Mouse (Mus musculus): ENCODE data around the gene Cnih3.

The Cnih3 gene

DNA sequence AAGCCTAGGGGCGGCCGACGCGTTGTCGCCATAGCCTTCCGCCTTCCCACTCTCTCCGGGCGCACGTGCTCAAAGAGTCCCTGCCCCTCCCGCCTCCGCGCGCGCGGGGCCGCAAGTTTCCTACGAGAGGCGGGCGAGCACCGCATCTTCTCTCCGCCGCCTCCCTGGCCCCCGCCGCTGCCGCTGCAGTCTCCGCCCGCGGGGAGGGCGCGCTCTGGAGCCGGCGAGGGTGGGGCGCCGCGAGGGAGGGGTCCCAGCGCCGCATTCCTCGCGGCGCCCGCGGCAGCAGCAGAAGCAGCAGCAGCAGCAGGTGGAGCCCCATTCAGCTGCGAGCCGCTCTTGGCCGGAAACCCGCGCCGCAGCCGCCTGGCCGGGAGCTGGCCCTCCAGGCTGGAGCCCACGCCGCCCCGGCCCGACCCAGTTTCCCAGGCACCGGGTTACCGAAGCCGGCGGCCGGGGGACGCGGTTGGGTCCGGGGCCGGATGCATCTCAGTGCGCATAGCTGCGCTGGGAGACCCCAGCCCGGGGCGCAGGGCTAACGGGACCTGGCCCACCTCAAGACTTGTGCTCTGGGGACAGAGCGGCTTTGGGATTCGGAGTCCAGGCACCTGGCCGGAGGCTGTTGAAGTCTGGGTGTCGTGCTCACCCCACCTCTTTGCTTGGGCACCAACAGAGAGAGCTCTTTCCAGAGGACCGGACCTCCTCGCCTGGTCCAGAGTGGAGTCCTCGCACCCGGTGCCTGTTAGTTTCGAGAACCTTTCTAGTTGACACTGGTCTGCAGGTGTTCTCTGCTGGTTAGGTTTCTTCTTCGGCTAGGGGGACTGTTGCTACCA lies at the start of gene Cnih3:
Gene Cnih3, plus strand, starts transcription at position 262 of the 833 bp plus-strand sequence.
- DNase-seq (ENCODE audit: low spot score): no peak

- no peak for DNase-seq (ENCODE audit: low spot score)
Measured at GRCm38 (mm10) chr1:181307981-181308380, 44.4 kb upstream of the Cnih3 start.

DNA sequence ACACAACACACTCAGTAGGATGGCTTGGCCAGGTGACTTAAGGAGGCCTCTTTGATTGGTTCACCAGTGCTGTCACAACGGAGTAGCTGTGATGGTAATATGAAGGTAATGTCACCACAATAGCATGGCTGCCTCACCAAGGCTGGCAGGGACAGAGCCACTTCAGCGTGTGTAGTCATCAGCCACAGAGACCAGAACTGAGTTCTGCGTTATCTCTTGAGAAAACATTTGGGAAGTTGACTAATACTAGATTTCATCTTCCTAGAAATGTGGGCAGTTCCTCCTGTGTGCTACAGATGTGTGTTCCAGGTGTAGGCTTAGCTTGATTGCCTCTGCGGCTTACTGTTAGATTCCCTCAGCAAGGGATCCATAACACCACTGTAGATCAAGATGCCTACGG lies 41.7 kb upstream of the Cnih3 start:
- no peak for DNase-seq (ENCODE audit: low spot score)

- DNase-seq (ENCODE audit: low spot score): no peak
Measured at GRCm38 (mm10) chr1:181312115-181313045, 40.0 kb upstream of the Cnih3 start.

GRCm38 (mm10) chr1:181313046-181313415 lies 39.4 kb upstream of the Cnih3 start:
- no peak for DNase-seq (ENCODE audit: low spot score)

DNA sequence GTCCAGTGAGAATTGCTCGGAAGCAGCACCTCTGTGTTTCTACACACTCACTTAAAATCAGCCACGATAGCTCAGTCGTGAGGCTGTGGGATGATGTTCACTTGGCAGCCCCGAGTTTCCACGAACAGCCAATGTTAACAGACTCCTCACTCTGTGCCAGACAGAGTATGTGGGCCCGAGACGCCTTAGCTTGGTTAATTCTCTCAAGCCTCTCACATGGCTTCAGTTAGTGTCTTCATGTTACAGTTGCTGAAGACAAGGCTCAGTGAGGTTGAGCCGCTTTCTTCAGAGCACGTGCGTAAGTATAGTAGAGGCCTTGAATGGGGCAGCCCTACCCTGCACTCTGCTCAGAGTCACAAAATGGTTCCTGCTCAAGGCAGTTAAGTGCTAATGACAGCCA lies 38.1 kb upstream of the Cnih3 start:
- DNase-seq (ENCODE audit: low spot score): no peak

DNA sequence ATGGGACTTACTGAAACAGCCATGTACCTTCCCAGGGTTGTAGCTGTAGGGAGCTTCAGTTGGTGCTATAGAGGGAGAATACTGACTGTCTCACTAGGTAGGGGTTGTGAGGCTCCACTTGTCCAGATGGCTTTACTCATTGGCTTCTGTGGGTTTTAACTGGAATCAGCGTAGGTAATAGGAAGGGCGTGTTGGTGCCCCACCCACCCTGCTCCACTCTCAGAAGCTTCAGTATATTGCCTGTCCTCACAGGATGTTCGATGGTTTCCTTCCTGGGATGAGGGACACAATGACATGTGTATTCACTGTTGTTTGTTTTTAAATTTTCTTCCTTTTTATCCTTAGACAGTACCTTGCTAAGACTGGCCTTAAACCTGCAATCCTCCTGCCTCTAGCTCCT lies 37.1 kb upstream of the Cnih3 start:
- no peak for DNase-seq (ENCODE audit: low spot score)

GRCm38 (mm10) chr1:181316571-181316970 lies 35.9 kb upstream of the Cnih3 start:
- no peak for DNase-seq (ENCODE audit: low spot score)

- no peak for DNase-seq (ENCODE audit: low spot score)
Measured at GRCm38 (mm10) chr1:181319466-181319865, 33.0 kb upstream of the Cnih3 start.

DNA sequence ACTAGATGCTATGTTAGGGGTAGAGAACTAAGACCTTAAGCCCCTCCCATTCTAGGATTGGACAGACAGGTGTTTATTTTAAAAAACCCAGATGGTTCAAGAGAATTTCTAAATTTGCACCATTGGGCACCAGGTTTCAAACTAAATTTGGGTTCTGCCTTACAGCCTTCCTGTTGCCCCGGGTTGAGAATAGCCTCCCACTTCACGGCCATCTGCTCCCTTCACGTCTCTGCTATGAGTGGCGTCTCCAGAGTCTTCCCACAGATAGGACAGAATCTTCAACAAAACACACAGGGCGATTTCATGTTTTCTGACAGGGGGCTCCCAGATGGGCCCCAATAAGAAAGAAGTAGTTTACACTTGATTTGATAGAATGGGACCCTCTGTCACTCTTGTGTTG lies 31.3 kb upstream of the Cnih3 start:
- DNase-seq (ENCODE audit: low spot score): no peak

- peak; percentile 86 for DNase-seq (ENCODE audit: low spot score)
Measured at GRCm38 (mm10) chr1:181323134-181323533, 29.3 kb upstream of the Cnih3 start.

DNA sequence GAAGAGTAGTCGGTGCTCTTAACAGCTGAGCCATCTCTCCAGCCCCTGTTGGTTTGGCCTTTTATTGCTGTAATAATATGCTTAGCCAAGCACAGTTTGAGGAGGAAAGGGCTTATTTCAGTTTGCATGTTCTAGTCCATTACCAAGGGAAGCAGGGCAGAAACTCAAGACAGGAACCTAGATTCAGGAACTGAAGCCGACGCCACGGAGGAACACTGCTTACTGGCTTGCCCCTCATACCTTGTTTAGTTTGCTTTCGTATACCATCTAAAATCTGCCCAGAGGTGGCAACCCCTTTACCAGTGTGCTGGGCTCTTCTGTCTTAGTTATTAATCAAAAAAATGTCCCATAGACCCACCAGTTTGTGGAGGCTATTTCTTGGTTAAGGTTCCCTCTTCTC lies 25.3 kb upstream of the Cnih3 start:
- no peak for DNase-seq (ENCODE audit: low spot score)

DNA sequence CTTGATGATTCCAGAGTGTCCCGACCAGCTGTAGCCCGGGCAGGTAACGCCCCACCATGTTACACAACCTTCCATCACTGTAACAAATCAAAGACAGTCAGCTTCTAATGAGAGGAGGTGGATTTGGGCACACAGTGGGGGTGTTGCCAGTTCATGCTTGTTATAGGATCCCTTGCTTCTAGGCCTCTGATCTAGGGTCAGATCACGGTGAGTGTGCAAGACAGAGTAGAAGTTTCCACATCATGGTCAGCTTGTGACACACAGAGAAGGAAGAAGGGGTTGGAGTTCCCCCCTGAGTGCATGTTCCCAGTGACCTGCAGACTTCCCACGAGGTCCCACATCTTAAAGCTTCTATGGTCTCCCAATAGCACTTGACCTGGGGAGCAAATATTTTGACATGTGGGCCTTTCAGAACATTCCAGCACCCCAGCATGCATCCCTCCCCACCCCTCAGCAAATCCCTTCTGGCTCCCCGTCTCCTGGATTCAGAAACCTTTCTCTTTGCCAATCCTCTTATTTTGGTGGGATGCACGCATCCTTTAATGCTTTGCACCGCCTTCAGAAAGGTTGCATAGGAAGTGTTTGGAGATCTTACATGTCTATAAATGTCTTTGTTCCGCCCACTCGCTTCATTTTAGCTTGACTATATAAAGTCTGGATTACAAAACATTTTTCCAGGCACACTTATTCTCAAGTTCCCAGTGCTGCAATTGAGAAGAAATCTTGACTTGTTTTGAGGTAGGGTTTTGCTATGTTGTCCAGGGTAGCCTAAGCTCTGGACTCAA lies 24.6 kb upstream of the Cnih3 start:
- no peak for DNase-seq (ENCODE audit: low spot score)

DNA sequence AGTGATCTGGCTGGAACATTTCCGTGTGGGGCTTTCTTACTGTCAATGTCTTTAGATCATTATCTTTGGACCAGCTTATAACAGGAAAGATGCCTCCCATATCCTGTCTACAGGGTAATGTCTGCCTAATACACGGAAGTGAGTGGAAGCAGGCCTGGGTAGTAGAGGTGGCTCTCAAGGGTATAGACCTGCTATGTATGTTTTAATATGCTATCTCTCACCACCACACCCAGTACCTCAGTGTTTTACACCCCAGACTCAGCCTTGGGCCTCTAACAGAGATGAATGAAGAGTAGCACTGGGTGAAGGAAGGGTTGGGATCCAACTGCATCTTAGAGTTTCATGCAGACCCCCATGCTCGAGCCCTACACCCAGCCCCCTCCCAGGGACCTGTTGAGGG lies 23.3 kb upstream of the Cnih3 start:
- DNase-seq (ENCODE audit: low spot score): no peak

GRCm38 (mm10) chr1:181332597-181332996 lies 19.8 kb upstream of the Cnih3 start:
- DNase-seq (ENCODE audit: low spot score): no peak

- peak; percentile 88 for DNase-seq (ENCODE audit: low spot score)
Measured at GRCm38 (mm10) chr1:181334329-181335018, 18.0 kb upstream of the Cnih3 start.

GRCm38 (mm10) chr1:181335019-181335365 lies 17.4 kb upstream of the Cnih3 start:
- no peak for DNase-seq (ENCODE audit: low spot score)

GRCm38 (mm10) chr1:181335388-181335787 lies 17.0 kb upstream of the Cnih3 start:
- no peak for DNase-seq (ENCODE audit: low spot score)

DNA sequence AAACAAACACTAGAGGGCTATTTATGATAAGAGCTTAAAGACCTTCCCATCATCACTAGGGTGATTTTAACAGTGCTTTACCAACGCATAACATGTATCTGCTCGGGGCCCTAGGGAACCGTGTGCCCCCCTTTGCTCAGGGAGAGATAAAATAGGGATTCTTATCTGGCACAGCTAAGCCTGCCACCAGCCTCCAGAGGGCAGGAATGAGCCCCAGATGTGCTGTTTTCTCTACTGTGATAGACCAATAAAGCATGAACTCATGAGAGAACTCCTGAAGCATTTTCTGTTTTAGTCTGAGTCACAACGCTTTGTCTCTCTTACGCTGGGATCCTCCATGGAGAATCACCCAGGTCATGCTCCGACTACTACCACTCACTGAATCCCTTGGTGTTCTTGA lies 15.6 kb upstream of the Cnih3 start:
- no peak for DNase-seq (ENCODE audit: low spot score)

DNA sequence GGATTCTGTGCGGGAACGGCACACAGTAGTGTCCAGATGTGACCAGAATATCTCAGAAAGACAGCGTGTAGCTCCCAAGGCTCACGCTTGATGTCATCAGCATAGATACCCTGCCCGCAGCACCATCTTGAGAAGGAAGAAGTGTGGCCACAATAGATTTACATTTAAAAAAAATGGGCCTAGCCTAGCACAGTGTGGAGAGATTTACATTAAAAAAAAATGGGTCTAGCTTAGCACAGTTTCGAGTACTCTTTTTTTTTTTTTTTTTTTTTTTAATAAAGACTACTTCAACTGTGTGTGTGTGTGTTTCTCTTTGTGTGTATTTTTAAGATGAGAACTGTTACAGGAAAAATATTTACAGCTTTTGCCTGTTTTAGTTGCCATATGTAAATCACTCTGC lies 13.3 kb upstream of the Cnih3 start:
- DNase-seq (ENCODE audit: low spot score): no peak

- no peak for DNase-seq (ENCODE audit: low spot score)
Measured at GRCm38 (mm10) chr1:181345547-181345946, 6.9 kb upstream of the Cnih3 start.

DNA sequence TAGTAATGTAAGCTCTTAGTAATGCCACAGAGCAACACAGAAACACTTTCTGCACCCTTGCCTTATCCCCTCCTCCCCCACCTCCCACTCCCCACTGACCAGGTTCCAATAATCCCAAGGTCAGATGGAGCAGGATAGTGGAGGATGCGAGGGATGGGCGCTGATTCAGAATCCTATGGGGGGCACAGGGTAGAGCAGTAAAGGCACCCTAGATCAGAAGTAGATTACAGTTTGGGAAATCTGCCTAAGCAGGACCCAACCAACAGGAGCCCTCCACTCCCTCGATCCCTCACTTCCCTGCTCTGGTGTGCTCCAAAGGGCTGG lies 423 bp upstream of the Cnih3 start:
- no peak for DNase-seq (ENCODE audit: low spot score)

Data from c-Kit-positive CD71-positive TER-119-positive erythroid progenitor cells, embryonic 14.5 days (primary cell).